Mouse (Mus musculus) limb, embryonic 14.5 days (tissue): Measurements from ENCODE around the gene Krt19. TPM values are rescaled to one million over a fixed set of nuclear protein-coding genes. Genes with fewer than 3 reads are reported as not detected.

Experiments used
- ATAC-seq: fragments of 200-750 bp; cut with Nextera tagmentation; 2 replicates; pipeline ENCODE4 v1.8.0; 2017; ENCODE audit warnings: low read depth, moderate number of reproducible peaks, moderate TSS enrichment; ENCODE audit not compliant: low FRiP score
- DNase-seq: peaks from one replicate; pipeline ENCODE4 v3.0.0-alpha.2; 2015; ENCODE audit warnings: low spot score
- H3K27ac ChIP-seq: fragments of 300-500 bp; sonication (generic); replicated peaks from 2 replicates; pipeline ENCODE4 v1.5.1; 2014; ENCODE audit warnings: low read depth, mild to moderate bottlenecking, low read length, moderate library complexity, mixed read lengths
- H3K27me3 ChIP-seq: fragments of 300-500 bp; sonication (generic); 2 replicates; pipeline ENCODE4 v1.6.1; 2014; ENCODE audit warnings: low read length, mixed read lengths; ENCODE audit not compliant: control insufficient read depth, insufficient read depth
- H3K36me3 ChIP-seq: fragments of 300-500 bp; sonication (generic); 2 replicates; pipeline ENCODE4 v1.6.1; 2014; ENCODE audit warnings: mild to moderate bottlenecking, low read length, moderate library complexity, mixed read lengths; ENCODE audit not compliant: control insufficient read depth, insufficient read depth
- H3K4me1 ChIP-seq: fragments of 300-500 bp; sonication (generic); 2 replicates; pipeline ENCODE4 v1.6.1; 2014; ENCODE audit warnings: antibody characterized with exemption, low read length, mixed read lengths; ENCODE audit not compliant: control insufficient read depth, insufficient read depth
- H3K4me2 ChIP-seq: fragments of 300-500 bp; sonication (generic); replicated peaks from 2 replicates; pipeline ENCODE4 v1.6.1; 2014; ENCODE audit warnings: low read depth, mild to moderate bottlenecking, low read length, moderate library complexity; ENCODE audit not compliant: severe bottlenecking
- H3K4me3 ChIP-seq: fragments of 300-500 bp; sonication (generic); replicated peaks from 2 replicates; pipeline ENCODE4 v1.5.1; 2014; ENCODE audit warnings: low read length
- H3K9ac ChIP-seq: fragments of 300-500 bp; sonication (generic); 2 replicates; pipeline ENCODE4 v1.6.1; 2014; ENCODE audit warnings: mild to moderate bottlenecking, low read depth, low read length, moderate library complexity; ENCODE audit not compliant: severe bottlenecking
- H3K9me3 ChIP-seq: fragments of 300-500 bp; sonication (generic); 2 replicates; pipeline ENCODE4 v1.6.1; 2016; ENCODE audit warnings: low read length; ENCODE audit not compliant: control insufficient read depth
- POLR2A ChIP-seq: fragments of 200-500 bp; IDR thresholded peaks from 2 replicates; pipeline ENCODE4 v1.8.0; 2012; ENCODE audit warnings: inconsistent platforms, mild to moderate bottlenecking, moderate library complexity, borderline replicate concordance; ENCODE audit not compliant: insufficient read depth, insufficient read length; ENCODE audit errors: extremely low read depth
- WGBS: fragments of 180-500 bp; shearing (Covaris S2); extraction: QIAGEN DNeasy Blood & Tissue Kit; methylation state at CpG from one replicate; pipeline ENCODE4 v1.1.7; 2014; 5-methylcytosine and 5-hydroxymethylcytosine counted together
- polyA plus RNA-seq, 2 experiments: library from polyadenylated mRNA; depleted of rRNA in 1 of 2; stranded (reverse) in 1 of 2; unstranded in 1 of 2; fragments of >200 nt; fragmentation: Nextera tagmentation in 1 of 2; extraction: Ambion mirVana in 1 of 2; gene quantifications; 2 replicates each; pipeline versions ENCODE4 v1.2.1 to v1.2.3; 2012 to 2014

The Krt19 gene
- polyA plus RNA-seq, 2 experiments, result 74.0 to 105 TPM

DNA sequence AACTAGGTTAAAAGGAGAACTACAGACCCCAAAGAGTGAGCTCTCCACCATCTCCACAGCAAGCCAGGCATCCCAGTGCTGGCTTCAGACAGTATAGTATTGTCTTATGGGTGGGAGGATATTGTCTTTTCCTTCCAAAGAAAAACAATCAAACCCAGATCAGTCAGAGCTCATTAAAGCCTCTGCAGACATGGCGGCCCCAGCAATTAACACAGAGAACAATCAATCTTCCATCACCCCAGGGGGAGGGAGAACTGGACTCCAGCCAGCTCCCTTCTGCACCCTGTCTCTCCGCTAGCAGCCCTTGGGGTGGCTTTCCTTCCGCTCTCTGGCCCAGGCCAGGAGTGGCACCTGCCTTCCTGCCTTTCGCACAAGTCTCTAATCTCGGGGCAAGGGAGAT, 10.8 kb downstream of the Krt19 start:
- Histone ChIP-seq H3K4me1 (0 out of 2 replicates have a peak, but pooled peaks cover 2% of the 10 kb centered on the region), H3K4me2 (no peak overlapping the region), H3K9ac (no peak overlapping the region), H3K4me3 (no peak overlapping the region), H3K27ac (no peak overlapping the region), H3K9me3 (no peaks in the 10 kb centered on the region), H3K36me3 (no peaks in the 10 kb centered on the region), H3K27me3 (no peaks in the 10 kb centered on the region)
- TF ChIP-seq POLR2A, result no peak
- WGBS, result 36% methylated on average over 5 of the region's 5 CpGs
- ATAC-seq (no peak), DNase-seq (no peak)

DNA sequence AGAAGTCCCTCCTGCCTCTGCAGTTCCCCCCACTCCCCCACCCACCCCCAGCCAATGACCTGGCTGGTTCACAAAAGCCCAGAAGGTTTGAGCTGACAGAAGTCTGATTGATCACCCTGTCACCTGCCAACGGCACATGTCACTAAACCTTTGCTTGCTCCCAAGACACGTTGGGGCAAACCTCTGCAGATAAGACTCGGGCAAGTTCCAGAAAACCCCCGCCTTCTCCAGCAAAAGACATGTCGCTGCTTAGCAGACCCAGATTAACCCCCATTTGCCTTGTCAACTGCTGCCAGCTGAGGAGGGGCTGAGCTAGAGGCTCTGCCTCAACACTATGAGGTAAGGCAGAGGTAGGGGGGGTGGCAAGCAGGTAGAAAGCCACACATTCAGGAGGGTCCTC, 11.9 kb downstream of the Krt19 start:
- peak; percentile 43 for DNase-seq
- TF ChIP-seq POLR2A, result no peak
- Histone ChIP-seq H3K9me3 (no peaks in the 10 kb centered on the region), H3K36me3 (no peaks in the 10 kb centered on the region), H3K4me3 (no peak overlapping the region), H3K27me3 (no peaks in the 10 kb centered on the region), H3K27ac (no peak overlapping the region), H3K9ac (no peak overlapping the region), H3K4me1 (0 out of 2 replicates have a peak, but pooled peaks cover 2% of the 10 kb centered on the region), H3K4me2 (no peak overlapping the region)
- WGBS, result 24% methylated on average over 5 of the region's 5 CpGs
- ATAC-seq, result no peak

DNA sequence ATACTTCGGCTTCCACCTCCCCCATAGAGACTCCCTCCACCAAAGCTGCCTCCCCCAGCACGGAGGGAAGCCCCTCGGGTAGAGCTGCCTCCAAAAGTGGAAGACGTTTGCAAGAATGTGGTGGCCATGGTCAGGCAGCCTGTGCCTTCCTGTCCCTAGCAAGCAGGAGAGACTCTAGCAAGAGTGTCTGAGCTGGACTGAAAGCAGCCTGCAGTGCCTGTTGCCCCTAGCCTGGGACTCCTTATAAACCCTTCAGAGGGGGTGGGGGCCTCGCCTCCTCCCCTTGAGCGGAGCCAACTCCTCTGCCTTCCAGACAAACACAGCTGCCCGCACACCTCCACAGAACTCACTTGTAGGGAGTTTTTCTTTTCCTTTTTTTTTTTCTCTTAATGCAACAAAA, 12.7 kb downstream of the Krt19 start, which contains the start of gene Krt15:
Gene Krt15, minus strand, starts transcription at position 198 of the 400 bp plus-strand sequence.
- H3K27me3 ChIP-seq, result no peaks in the 10 kb centered on the region
- WGBS, result 35% methylated on average over 7 of the region's 7 CpGs
- peak; percentile 45; the same call in 1 of the 2 replicates for TF ChIP-seq POLR2A
- H3K27ac ChIP-seq, result no peak within 1 kb of the TSS
- 0 out of 2 replicates have a peak within 1 kb of the TSS, but pooled peaks have one; percentile 20 for H3K4me2 ChIP-seq
- H3K4me1 ChIP-seq, result 0 out of 2 replicates have a peak, but pooled peaks cover 2% of the 10 kb centered on the region
- no peaks in the 10 kb centered on the region for H3K9me3 ChIP-seq
- peak within 1 kb of the TSS; percentile 4; the same call in 1 of the 2 replicates for H3K4me3 ChIP-seq
- H3K9ac ChIP-seq, result no peak within 1 kb of the TSS
- no peaks in the 10 kb centered on the region for H3K36me3 ChIP-seq
- DNase-seq (no peak), ATAC-seq (no peak)

GRCm38 (mm10) chr11:100124901-100125300, 23.6 kb downstream of the Krt19 start:
- Histone ChIP-seq H3K4me1 (no peaks in the 10 kb centered on the region), H3K27ac (no peak overlapping the region), H3K27me3 (no peaks in the 10 kb centered on the region), H3K9ac (no peak overlapping the region), H3K36me3 (no peaks in the 10 kb centered on the region), H3K9me3 (no peaks in the 10 kb centered on the region), H3K4me3 (no peak overlapping the region), H3K4me2 (no peak overlapping the region)
- DNase-seq (no peak), ATAC-seq (no peak)
- WGBS, result 64% methylated on average over 7 of the region's 7 CpGs
- TF ChIP-seq POLR2A, result no peak

- no peak within 1 kb of the TSS for H3K9ac ChIP-seq
- no peak within 1 kb of the TSS for H3K4me3 ChIP-seq
- DNase-seq (no peak), ATAC-seq (no peak)
- no peaks in the 10 kb centered on the region for H3K27me3 ChIP-seq
- no peaks in the 10 kb centered on the region for H3K4me1 ChIP-seq
- H3K36me3 ChIP-seq, result no peaks in the 10 kb centered on the region
- WGBS, result 72% methylated on average over 3 of the region's 3 CpGs
- no peak within 1 kb of the TSS for H3K4me2 ChIP-seq
- H3K27ac ChIP-seq, result no peak within 1 kb of the TSS
- TF ChIP-seq POLR2A, result no peak
- H3K9me3 ChIP-seq, result no peaks in the 10 kb centered on the region
Measured at GRCm38 (mm10) chr11:100121466-100121865, 27.0 kb downstream of the Krt19 start, which contains the start of gene Krt13. Krt13 (minus strand) TSS chr11:100121566.
